Mouse (Mus musculus) liver, adult 2 months (tissue): ENCODE measurements around the gene Prr22. TPM values are rescaled to one million over a fixed set of nuclear protein-coding genes. Genes with fewer than 3 reads are reported as not detected.

Source experiments
- DNase-seq: peaks from one replicate; pipeline ENCODE4 v3.0.0-alpha.2; 2011; ENCODE audit warnings: low read depth, low spot score; ENCODE audit errors: extremely low read depth
- H3K27ac ChIP-seq: fragments of 200-500 bp; replicated peaks from 2 replicates; pipeline ENCODE4 v1.5.1; 2012; ENCODE audit warnings: low read depth, mild to moderate bottlenecking, control low read depth, inconsistent platforms, low read length; ENCODE audit not compliant: insufficient read depth
- H3K27me3 ChIP-seq: fragments of 200-500 bp; 2 replicates; pipeline ENCODE4 v1.6.1; 2012; ENCODE audit warnings: mild to moderate bottlenecking, moderate library complexity, low read length, inconsistent platforms; ENCODE audit not compliant: control insufficient read depth, insufficient read depth
- H3K36me3 ChIP-seq: fragments of 200-500 bp; 2 replicates; pipeline ENCODE4 v1.6.1; 2012; ENCODE audit warnings: low read length, inconsistent platforms; ENCODE audit not compliant: control insufficient read depth, insufficient read depth
- H3K4me1 ChIP-seq: fragments of 200-500 bp; 2 replicates; pipeline ENCODE4 v1.6.1; 2011; ENCODE audit warnings: low read length; ENCODE audit not compliant: control insufficient read depth, insufficient read depth
- H3K4me3 ChIP-seq: fragments of 200-500 bp; 2 replicates; pipeline ENCODE4 v1.5.1; 2011; ENCODE audit warnings: low read depth, mild to moderate bottlenecking, control low read depth, low read length, moderate library complexity; ENCODE audit not compliant: insufficient read depth
- H3K79me2 ChIP-seq: fragments of 200-500 bp; 2 replicates; pipeline ENCODE4 v1.6.1; 2012; ENCODE audit warnings: inconsistent platforms, mild to moderate bottlenecking, low read length, moderate library complexity; ENCODE audit not compliant: control insufficient read depth, insufficient read depth
- H3K9ac ChIP-seq: fragments of 200-500 bp; 2 replicates; pipeline ENCODE4 v1.6.1; 2012; ENCODE audit warnings: low read depth, mild to moderate bottlenecking, control low read depth, inconsistent platforms, low read length
- CTCF ChIP-seq: fragments of 200-500 bp; IDR thresholded peaks from 2 replicates; pipeline ENCODE4 v1.5.1; 2011; ENCODE audit warnings: low read depth, low read length, control low read depth
- POLR2A ChIP-seq: fragments of 200-500 bp; IDR thresholded peaks from 2 replicates; pipeline ENCODE4 v1.6.1; 2011; ENCODE audit warnings: low read length, control low read depth; ENCODE audit not compliant: insufficient read depth; ENCODE audit errors: extremely low read depth
- WGBS: fragments of 180-500 bp; shearing (Covaris S2); methylation state at CpG from one replicate; pipeline ENCODE4 v1.1.7; 2018; 5-methylcytosine and 5-hydroxymethylcytosine counted together
- polyA plus RNA-seq: library from polyadenylated mRNA; depleted of rRNA; stranded (reverse); fragments of >200 nt; gene quantifications from 2 replicates; pipeline ENCODE4 v1.2.3, GENCODE M21; 2012; rRNA removed
- total RNA-seq: library from RNA; depleted of rRNA; stranded (reverse); fragments of >200 nt; gene quantifications from 2 replicates; pipeline ENCODE4 v1.2.3, GENCODE M21; 2014; rRNA removed

Prr22 gene
- total and polyA plus RNA-seq, 2 experiments: 0.18 to 1.5 TPM

- DNase-seq: no peak
- Histone ChIP-seq H3K4me3 (no peak overlapping the region), H3K4me1 (0 out of 2 replicates have a peak, but pooled peaks cover 3% of the 10 kb centered on the region), H3K9ac (no peak overlapping the region), H3K36me3 (no peaks in the 10 kb centered on the region), H3K79me2 (no peaks in the 10 kb centered on the region), H3K27me3 (no peaks in the 10 kb centered on the region), H3K27ac (no peak overlapping the region)
- TF ChIP-seq CTCF: no peak
- TF ChIP-seq POLR2A: no peak
- 68% methylated on average over 6 of the region's 6 CpGs for WGBS
Measured at GRCm38 (mm10) chr17:56819032-56819545, 49.0 kb downstream of the Prr22 start.

- Histone ChIP-seq H3K79me2 (no peaks in the 10 kb centered on the region), H3K9ac (no peak overlapping the region), H3K4me1 (0 out of 2 replicates have a peak, but pooled peaks cover 3% of the 10 kb centered on the region), H3K27ac (no peak overlapping the region), H3K36me3 (no peaks in the 10 kb centered on the region), H3K27me3 (no peaks in the 10 kb centered on the region), H3K4me3 (no peak overlapping the region)
- TF ChIP-seq CTCF (no peak), POLR2A (no peak)
- WGBS: 78% methylated on average over 8 of the region's 8 CpGs
- DNase-seq: no peak
Measured at GRCm38 (mm10) chr17:56819694-56820111, 49.7 kb downstream of the Prr22 start.

Other genes starting within 250 kb of the Prr22 start
- not detected in 2 replicates for gene Gm20219, start 215.9 kb upstream of the Prr22 start, total RNA-seq
- gene Gm20219, start 215.9 kb upstream of the Prr22 start, polyA plus RNA-seq: 0.14 and 0.31 TPM in 2 replicates
- 30.6 and 32.8 TPM in 2 replicates for gene Safb2, start 185.7 kb upstream of the Prr22 start, total RNA-seq
- gene Safb2, start 185.7 kb upstream of the Prr22 start, polyA plus RNA-seq: 41.7 and 62.3 TPM in 2 replicates
- 20.8 and 22.9 TPM in 2 replicates for gene Safb, start 185.4 kb upstream of the Prr22 start, total RNA-seq
- 36.6 and 56.2 TPM in 2 replicates for gene Safb, start 185.4 kb upstream of the Prr22 start, polyA plus RNA-seq
- gene 2410015M20Rik, start 160.5 kb upstream of the Prr22 start, total RNA-seq: 201 and 208 TPM in 2 replicates
- gene 2410015M20Rik, start 160.5 kb upstream of the Prr22 start, polyA plus RNA-seq: 214 and 259 TPM in 2 replicates
- 820 and 1,038 TPM in 2 replicates for gene Rpl36, start 156.8 kb upstream of the Prr22 start, total RNA-seq
- gene Rpl36, start 156.8 kb upstream of the Prr22 start, polyA plus RNA-seq: 845 and 1,134 TPM in 2 replicates
- 81.0 and 89.5 TPM in 2 replicates for gene Lonp1, start 143.4 kb upstream of the Prr22 start, total RNA-seq
- 124 and 129 TPM in 2 replicates for gene Lonp1, start 143.4 kb upstream of the Prr22 start, polyA plus RNA-seq
- gene Catsperd, start 142.1 kb upstream of the Prr22 start, total RNA-seq: 1.0 and 1.1 TPM in 2 replicates
- 0.70 and 4.0 TPM in 2 replicates for gene Catsperd, start 142.1 kb upstream of the Prr22 start, polyA plus RNA-seq
- 14.3 and 18.6 TPM in 2 replicates for gene Ranbp3, start 97.0 kb upstream of the Prr22 start, total RNA-seq
- 36.2 and 38.7 TPM in 2 replicates for gene Ranbp3, start 97.0 kb upstream of the Prr22 start, polyA plus RNA-seq
- gene Ndufa11, start 52.5 kb upstream of the Prr22 start, total RNA-seq: 110 and 146 TPM in 2 replicates
- gene Ndufa11, start 52.5 kb upstream of the Prr22 start, polyA plus RNA-seq: 462 and 466 TPM in 2 replicates
- 8.9 and 10.7 TPM in 2 replicates for gene Vmac, start 52.2 kb upstream of the Prr22 start, total RNA-seq
- 12.3 and 15.2 TPM in 2 replicates for gene Vmac, start 52.2 kb upstream of the Prr22 start, polyA plus RNA-seq
- gene Nrtn, start 12.7 kb upstream of the Prr22 start, total RNA-seq: 0.83 and 1.3 TPM in 2 replicates
- gene Nrtn, start 12.7 kb upstream of the Prr22 start, polyA plus RNA-seq: 1.9 and 3.6 TPM in 2 replicates
- gene Dus3l, start 5.5 kb upstream of the Prr22 start, total RNA-seq: 7.2 and 11.9 TPM in 2 replicates
- gene Dus3l, start 5.5 kb upstream of the Prr22 start, polyA plus RNA-seq: 19.7 and 25.7 TPM in 2 replicates
- gene Rfx2, start 60.8 kb downstream of the Prr22 start, total RNA-seq: 0.18 and 0.54 TPM in 2 replicates
- 0.87 and 1.0 TPM in 2 replicates for gene Rfx2, start 60.8 kb downstream of the Prr22 start, polyA plus RNA-seq
- not detected in 2 replicates for gene Acsbg2, start 104.2 kb downstream of the Prr22 start, total RNA-seq
- gene Acsbg2, start 104.2 kb downstream of the Prr22 start, polyA plus RNA-seq: not detected in 2 replicates
- gene 1700061G19Rik, start 105.2 kb downstream of the Prr22 start, total RNA-seq: not detected in 2 replicates
- gene 1700061G19Rik, start 105.2 kb downstream of the Prr22 start, polyA plus RNA-seq: 0.02 TPM in 1 of 2 replicates, not detected in the other
- gene Mllt1, start 165.2 kb downstream of the Prr22 start, total RNA-seq: 3.0 and 4.4 TPM in 2 replicates
- gene Mllt1, start 165.2 kb downstream of the Prr22 start, polyA plus RNA-seq: 19.4 and 22.7 TPM in 2 replicates
- gene Acer1, start 211.9 kb downstream of the Prr22 start, total RNA-seq: not detected in 2 replicates
- not detected in 2 replicates for gene Acer1, start 211.9 kb downstream of the Prr22 start, polyA plus RNA-seq
- gene Clpp, start 220.1 kb downstream of the Prr22 start, total RNA-seq: 75.6 and 93.8 TPM in 2 replicates
- 174 and 184 TPM in 2 replicates for gene Clpp, start 220.1 kb downstream of the Prr22 start, polyA plus RNA-seq
- 23.2 and 24.4 TPM in 2 replicates for gene Alkbh7, start 227.1 kb downstream of the Prr22 start, total RNA-seq
- 42.0 and 51.1 TPM in 2 replicates for gene Alkbh7, start 227.1 kb downstream of the Prr22 start, polyA plus RNA-seq
- gene Pspn, start 229.8 kb downstream of the Prr22 start, total RNA-seq: not detected in 2 replicates
- gene Pspn, start 229.8 kb downstream of the Prr22 start, polyA plus RNA-seq: not detected in 2 replicates
- gene Gtf2f1, start 241.0 kb downstream of the Prr22 start, total RNA-seq: 10.9 and 11.9 TPM in 2 replicates
- 10.4 and 10.6 TPM in 2 replicates for gene Gtf2f1, start 241.0 kb downstream of the Prr22 start, polyA plus RNA-seq
- not detected in 2 replicates for gene Gm17949, start 241.2 kb downstream of the Prr22 start, total RNA-seq
- gene Gm17949, start 241.2 kb downstream of the Prr22 start, polyA plus RNA-seq: not detected in 2 replicates